Mouse (Mus musculus): Measurements from ENCODE around the gene Smad9. TPM values are rescaled to one million over a fixed set of nuclear protein-coding genes. Genes with fewer than 3 reads are reported as not detected.

Smad9 gene
- total and polyA plus RNA-seq, 2 experiments, result 3.8 to 4.6 TPM

- Histone ChIP-seq H3K4me3 (ENCODE audit: insufficient read depth, low read depth, low read length) (no peak overlapping the region), H3K4me1 (ENCODE audit: control insufficient read depth, insufficient read depth, low read length) (peaks cover 17% of the 10 kb centered on the region), H3K9ac (ENCODE audit: low read depth, low read length) (no peak overlapping the region), H3K27ac (replicated peaks; ENCODE audit: insufficient read depth, low read depth, low read length) (no peak overlapping the region), H3K36me3 (ENCODE audit: control insufficient read depth, insufficient read depth, low read length) (no peaks in the 10 kb centered on the region), H3K27me3 (ENCODE audit: control insufficient read depth, insufficient read depth, low read length) (no peaks in the 10 kb centered on the region), H3K79me2 (ENCODE audit: control insufficient read depth, insufficient read depth, low read length) (peaks cover 24% of the 10 kb centered on the region; the same call in 1 of the 2 replicates)
- no peak for DNase-seq (ENCODE audit: extremely low read depth, low read depth, low spot score)
- TF ChIP-seq POLR2A (IDR thresholded peaks at IDR 0.05; ENCODE audit: extremely low read depth, insufficient read depth, low read length), result no peak
- no peak for TF ChIP-seq CTCF (IDR thresholded peaks at IDR 0.05; ENCODE audit: low read depth, low read length)
- 85% methylated on average over 8 of the region's 8 CpGs for WGBS
Measured at GRCm38 (mm10) chr3:54768592-54768991, 13.2 kb downstream of the Smad9 start.

GRCm38 (mm10) chr3:54769349-54770275 is 14.2 kb downstream of the Smad9 start:
- peaks cover 17% of the 10 kb centered on the region for H3K4me1 ChIP-seq (ENCODE audit: control insufficient read depth, insufficient read depth, low read length)

GRCm38 (mm10) chr3:54773613-54774012 is 18.2 kb downstream of the Smad9 start:
- H3K4me1 ChIP-seq (ENCODE audit: control insufficient read depth, insufficient read depth, low read length), result peaks cover 10% of the 10 kb centered on the region
- peaks cover 18% of the 10 kb centered on the region; the same call in 1 of the 2 replicates for H3K79me2 ChIP-seq (ENCODE audit: control insufficient read depth, insufficient read depth, low read length)
- no peak for DNase-seq (ENCODE audit: extremely low read depth, low read depth, low spot score)
- TF ChIP-seq POLR2A (IDR thresholded peaks at IDR 0.05; ENCODE audit: extremely low read depth, insufficient read depth, low read length) (no peak), CTCF (IDR thresholded peaks at IDR 0.05; ENCODE audit: low read depth, low read length) (peak; percentile 45)
- no peaks in the 10 kb centered on the region for H3K36me3 ChIP-seq (ENCODE audit: control insufficient read depth, insufficient read depth, low read length)
- H3K9ac ChIP-seq (ENCODE audit: low read depth, low read length), result no peak overlapping the region
- 87% methylated on average over 6 of the region's 6 CpGs for WGBS
- H3K27me3 ChIP-seq (ENCODE audit: control insufficient read depth, insufficient read depth, low read length), result no peaks in the 10 kb centered on the region
- H3K4me3 ChIP-seq (ENCODE audit: insufficient read depth, low read depth, low read length), result no peak overlapping the region
- no peak overlapping the region for H3K27ac ChIP-seq (replicated peaks; ENCODE audit: insufficient read depth, low read depth, low read length)

More at GRCm38 (mm10) chr3:54769349-54770275, 14.2 kb downstream of the Smad9 start:
- Histone ChIP-seq H3K27me3 (ENCODE audit: control insufficient read depth, insufficient read depth, low read length) (no peaks in the 10 kb centered on the region), H3K9ac (ENCODE audit: low read depth, low read length) (no peak overlapping the region), H3K79me2 (ENCODE audit: control insufficient read depth, insufficient read depth, low read length) (peaks cover 19% of the 10 kb centered on the region; the same call in 1 of the 2 replicates), H3K27ac (replicated peaks; ENCODE audit: insufficient read depth, low read depth, low read length) (peak overlapping the region; percentile 80), H3K36me3 (ENCODE audit: control insufficient read depth, insufficient read depth, low read length) (no peaks in the 10 kb centered on the region), H3K4me3 (ENCODE audit: insufficient read depth, low read depth, low read length) (no peak overlapping the region)
- no peak for TF ChIP-seq POLR2A (IDR thresholded peaks at IDR 0.05; ENCODE audit: extremely low read depth, insufficient read depth, low read length)
- TF ChIP-seq CTCF (IDR thresholded peaks at IDR 0.05; ENCODE audit: low read depth, low read length), result no peak
- peak; percentile 72 for DNase-seq (ENCODE audit: extremely low read depth, low read depth, low spot score)
- 56% methylated on average over 17 of the region's 17 CpGs for WGBS

- H3K27ac ChIP-seq (replicated peaks; ENCODE audit: insufficient read depth, low read depth, low read length), result no peak overlapping the region
- no peak for DNase-seq (ENCODE audit: extremely low read depth, low read depth, low spot score)
- no peak overlapping the region for H3K4me3 ChIP-seq (ENCODE audit: insufficient read depth, low read depth, low read length)
- TF ChIP-seq CTCF (IDR thresholded peaks at IDR 0.05; ENCODE audit: low read depth, low read length) (no peak), POLR2A (IDR thresholded peaks at IDR 0.05; ENCODE audit: extremely low read depth, insufficient read depth, low read length) (no peak)
- H3K27me3 ChIP-seq (ENCODE audit: control insufficient read depth, insufficient read depth, low read length), result no peaks in the 10 kb centered on the region
- no peak overlapping the region for H3K9ac ChIP-seq (ENCODE audit: low read depth, low read length)
- H3K79me2 ChIP-seq (ENCODE audit: control insufficient read depth, insufficient read depth, low read length), result peaks cover 15% of the 10 kb centered on the region; the same call in 1 of the 2 replicates
- 79% methylated on average over 7 of the region's 7 CpGs for WGBS
- no peaks in the 10 kb centered on the region for H3K4me1 ChIP-seq (ENCODE audit: control insufficient read depth, insufficient read depth, low read length)
- H3K36me3 ChIP-seq (ENCODE audit: control insufficient read depth, insufficient read depth, low read length), result no peaks in the 10 kb centered on the region
Measured at GRCm38 (mm10) chr3:54775989-54776631, 20.7 kb downstream of the Smad9 start.

- no peaks in the 10 kb centered on the region for H3K79me2 ChIP-seq (ENCODE audit: control insufficient read depth, insufficient read depth, low read length)
- no peaks in the 10 kb centered on the region for H3K27me3 ChIP-seq (ENCODE audit: control insufficient read depth, insufficient read depth, low read length)
- no peaks in the 10 kb centered on the region for H3K4me1 ChIP-seq (ENCODE audit: control insufficient read depth, insufficient read depth, low read length)
- no peak overlapping the region for H3K27ac ChIP-seq (replicated peaks; ENCODE audit: insufficient read depth, low read depth, low read length)
- TF ChIP-seq POLR2A (IDR thresholded peaks at IDR 0.05; ENCODE audit: extremely low read depth, insufficient read depth, low read length), result no peak
- TF ChIP-seq CTCF (IDR thresholded peaks at IDR 0.05; ENCODE audit: low read depth, low read length), result no peak
- DNase-seq (ENCODE audit: extremely low read depth, low read depth, low spot score), result no peak
- WGBS, result 80% methylated on average over 2 of the region's 2 CpGs
- H3K4me3 ChIP-seq (ENCODE audit: insufficient read depth, low read depth, low read length), result no peak overlapping the region
- no peak overlapping the region for H3K9ac ChIP-seq (ENCODE audit: low read depth, low read length)
- peaks cover 26% of the 10 kb centered on the region for H3K36me3 ChIP-seq (ENCODE audit: control insufficient read depth, insufficient read depth, low read length)
Measured at GRCm38 (mm10) chr3:54790601-54791000, 35.2 kb downstream of the Smad9 start.
